8 mouse cellular contexts compared by ENCODE assay signal in the genomic region with DNA sequence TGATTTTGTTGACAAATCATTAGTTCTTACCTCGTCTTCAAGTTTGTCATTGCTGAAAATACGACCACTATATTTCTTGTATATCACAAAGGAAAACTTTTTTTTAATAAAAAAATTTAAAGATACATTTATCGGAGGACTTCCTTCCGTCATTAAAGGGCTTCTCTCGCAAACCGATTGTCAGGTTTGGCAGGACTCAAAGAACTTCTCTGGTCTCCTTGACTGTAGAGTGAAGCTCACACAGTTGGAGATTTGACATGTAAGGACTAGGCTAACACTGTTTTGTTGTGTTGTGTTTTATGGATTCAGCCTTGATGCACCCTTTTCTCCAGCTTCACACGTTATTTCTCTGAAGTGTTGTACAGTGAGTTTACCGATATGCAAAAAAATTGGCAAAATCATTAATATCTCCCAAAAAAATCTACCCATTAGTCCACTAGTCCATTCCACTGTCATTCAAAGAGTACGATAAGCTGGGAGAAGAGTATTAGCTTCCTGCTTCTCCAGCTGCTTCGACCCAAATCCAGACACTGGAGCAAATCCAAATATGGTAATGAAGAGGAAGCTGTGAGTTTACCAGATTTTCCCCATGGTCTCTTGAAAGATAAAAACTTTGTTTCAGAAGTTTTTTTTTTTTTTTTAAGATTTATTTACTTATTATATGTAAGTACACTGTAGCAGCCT. TPM values are rescaled to one million over a fixed set of nuclear protein-coding genes. Genes with fewer than 3 reads are reported as not detected.
A peak's percentile ranks its signal among the peaks of the same experiment; 100 is the strongest.
DNase-seq lines count a peak whose midpoint lies in the region; ATAC-seq and TF ChIP-seq lines count a peak whose summit lies in the region.

A gene (minus strand): TSS at position 127 of the 684 bp plus-strand sequence.

- DNase-seq in embryo, embryonic 10.5 days (ENCODE audit: low spot score) = peak; percentile 31
- no peak for DNase-seq in embryo, embryonic 10 days (ENCODE audit: low spot score)
- DNase-seq in forebrain, embryonic 10.5 days (ENCODE audit: extremely low spot score, low spot score) = no peak
- DNase-seq in heart, postnatal 25 days (ENCODE audit: low spot score) = no peak
- no peak for DNase-seq in cerebellum, adult 11 months

- intact Hi-C loops in heart, postnatal 25 days (cut with DNase I) = no loop called here

- H3K36me3 ChIP-seq in E14TG2a.4 (ENCODE audit: insufficient read depth, low read length) = no peaks in the 10 kb centered on the region
- no peaks in the 10 kb centered on the region for H3K36me3 ChIP-seq in forebrain, embryonic 10.5 days (replicated peaks)
- H3K36me3 ChIP-seq in limb, embryonic 13.5 days = no peaks in the 10 kb centered on the region

- WGBS in forebrain, embryonic 10.5 days = 52% methylated on average over 10 of the region's 10 CpGs
- 45% methylated on average over 10 of the region's 10 CpGs for WGBS in limb, embryonic 13.5 days
- WGBS in olfactory bulb, adult 2 months = 29% methylated on average over 10 of the region's 10 CpGs

- H3K4me3 ChIP-seq in E14TG2a.4 (replicated peaks; ENCODE audit: low read length) = peak within 1 kb of the TSS; percentile 94
- H3K4me3 ChIP-seq in forebrain, embryonic 10.5 days = peak within 1 kb of the TSS; percentile 91
- peak within 1 kb of the TSS; percentile 85 for H3K4me3 ChIP-seq in limb, embryonic 13.5 days
- H3K4me3 ChIP-seq in olfactory bulb, adult 2 months (ENCODE audit: insufficient read depth, low read depth, low read length) = peak within 1 kb of the TSS; percentile 76

- H3K4me2 ChIP-seq in limb, embryonic 13.5 days (replicated peaks) = peak within 1 kb of the TSS; percentile 69

- H3K27me3 ChIP-seq in E14TG2a.4 (ENCODE audit: insufficient read depth, low read length) = peaks cover 7% of the 10 kb centered on the region; the same call in 1 of the 2 replicates
- peaks cover 21% of the 10 kb centered on the region for H3K27me3 ChIP-seq in forebrain, embryonic 10.5 days (ENCODE audit: poor library complexity, severe bottlenecking)
- H3K27me3 ChIP-seq in limb, embryonic 13.5 days = no peaks in the 10 kb centered on the region

- H3K4me1 ChIP-seq in E14TG2a.4 (replicated peaks; ENCODE audit: low read depth, low read length) = peaks cover 18% of the 10 kb centered on the region
- H3K4me1 ChIP-seq in forebrain, embryonic 10.5 days = peaks cover 23% of the 10 kb centered on the region
- peaks cover 15% of the 10 kb centered on the region for H3K4me1 ChIP-seq in limb, embryonic 13.5 days
- 0 out of 2 replicates have a peak, but pooled peaks cover 2% of the 10 kb centered on the region for H3K4me1 ChIP-seq in olfactory bulb, adult 2 months (ENCODE audit: control insufficient read depth, insufficient read depth, low read length)

- TF ChIP-seq CTCF in E14TG2a.4 (conservative IDR thresholded peaks at IDR 0.05; ENCODE audit: low read length) = no peak
- no peak for TF ChIP-seq CTCF in olfactory bulb, adult 2 months (IDR thresholded peaks at IDR 0.05; ENCODE audit: insufficient read depth, low read depth, low read length)

- H3K9ac ChIP-seq in limb, embryonic 13.5 days = peak within 1 kb of the TSS; percentile 88

- no peak for TF ChIP-seq POLR2A in olfactory bulb, adult 2 months (IDR thresholded peaks at IDR 0.05; ENCODE audit: insufficient read depth, low read depth, low read length)

- H3K27ac ChIP-seq in forebrain, embryonic 10.5 days = peak within 1 kb of the TSS; percentile 94
- H3K27ac ChIP-seq in limb, embryonic 13.5 days = peak within 1 kb of the TSS; percentile 92
- peak within 1 kb of the TSS; percentile 86 for H3K27ac ChIP-seq in olfactory bulb, adult 2 months (ENCODE audit: insufficient read depth, low read depth, low read length)

- no peak for ATAC-seq in limb, embryonic 13.5 days (ENCODE audit: low FRiP score, low read depth)

- no peaks in the 10 kb centered on the region for H3K9me3 ChIP-seq in E14TG2a.4 (ENCODE audit: low read length)
- no peaks in the 10 kb centered on the region for H3K9me3 ChIP-seq in forebrain, embryonic 10.5 days
- no peaks in the 10 kb centered on the region for H3K9me3 ChIP-seq in limb, embryonic 13.5 days

RNA-seq across cellular contexts. Expression of the gene that starts here (rescaled TPM):
- polyA plus RNA-seq in forebrain, embryonic 10.5 days (2016; fragmentation: Nextera tagmentation; extraction: Ambion mirVana) = 31.1 and 33.8 TPM in 2 replicates
- 10 to 100 TPM; 18.4 to 19.4 TPM for total RNA-seq in heart, postnatal 25 days (2021)
- 51.5 and 54.4 TPM in 2 replicates for polyA plus RNA-seq in limb, embryonic 13.5 days (2015; fragmentation: Nextera tagmentation; extraction: Ambion mirVana)
- polyA plus RNA-seq in olfactory bulb, adult 2 months (2012; ENCODE audit: insufficient read depth, insufficient read length, low replicate concordance, missing spikeins) = not detected in 2 replicates
